Mouse (Mus musculus) liver, adult 2 months (tissue): Measurements from ENCODE around the gene Pnmal1. TPM values are rescaled to one million over a fixed set of nuclear protein-coding genes. Genes with fewer than 3 reads are reported as not detected.

Source experiments
- DNase-seq: peaks from one replicate; pipeline ENCODE4 v3.0.0-alpha.2; 2011; ENCODE audit warnings: low read depth, low spot score; ENCODE audit errors: extremely low read depth
- H3K27ac ChIP-seq: fragments of 200-500 bp; replicated peaks from 2 replicates; pipeline ENCODE4 v1.5.1; 2012; ENCODE audit warnings: low read depth, mild to moderate bottlenecking, control low read depth, inconsistent platforms, low read length; ENCODE audit not compliant: insufficient read depth
- H3K27me3 ChIP-seq: fragments of 200-500 bp; 2 replicates; pipeline ENCODE4 v1.6.1; 2012; ENCODE audit warnings: mild to moderate bottlenecking, moderate library complexity, low read length, inconsistent platforms; ENCODE audit not compliant: control insufficient read depth, insufficient read depth
- H3K36me3 ChIP-seq: fragments of 200-500 bp; 2 replicates; pipeline ENCODE4 v1.6.1; 2012; ENCODE audit warnings: low read length, inconsistent platforms; ENCODE audit not compliant: control insufficient read depth, insufficient read depth
- H3K4me1 ChIP-seq: fragments of 200-500 bp; 2 replicates; pipeline ENCODE4 v1.6.1; 2011; ENCODE audit warnings: low read length; ENCODE audit not compliant: control insufficient read depth, insufficient read depth
- H3K4me3 ChIP-seq: fragments of 200-500 bp; 2 replicates; pipeline ENCODE4 v1.5.1; 2011; ENCODE audit warnings: low read depth, mild to moderate bottlenecking, control low read depth, low read length, moderate library complexity; ENCODE audit not compliant: insufficient read depth
- H3K79me2 ChIP-seq: fragments of 200-500 bp; 2 replicates; pipeline ENCODE4 v1.6.1; 2012; ENCODE audit warnings: inconsistent platforms, mild to moderate bottlenecking, low read length, moderate library complexity; ENCODE audit not compliant: control insufficient read depth, insufficient read depth
- H3K9ac ChIP-seq: fragments of 200-500 bp; 2 replicates; pipeline ENCODE4 v1.6.1; 2012; ENCODE audit warnings: low read depth, mild to moderate bottlenecking, control low read depth, inconsistent platforms, low read length
- CTCF ChIP-seq: fragments of 200-500 bp; IDR thresholded peaks from 2 replicates; pipeline ENCODE4 v1.5.1; 2011; ENCODE audit warnings: low read depth, low read length, control low read depth
- POLR2A ChIP-seq: fragments of 200-500 bp; IDR thresholded peaks from 2 replicates; pipeline ENCODE4 v1.6.1; 2011; ENCODE audit warnings: low read length, control low read depth; ENCODE audit not compliant: insufficient read depth; ENCODE audit errors: extremely low read depth
- WGBS: fragments of 180-500 bp; shearing (Covaris S2); methylation state at CpG from one replicate; pipeline ENCODE4 v1.1.7; 2018; 5-methylcytosine and 5-hydroxymethylcytosine counted together
- polyA plus RNA-seq: library from polyadenylated mRNA; depleted of rRNA; stranded (reverse); fragments of >200 nt; gene quantifications from 2 replicates; pipeline ENCODE4 v1.2.3, GENCODE M21; 2012
- total RNA-seq: library from RNA; depleted of rRNA; stranded (reverse); fragments of >200 nt; gene quantifications from 2 replicates; pipeline ENCODE4 v1.2.3, GENCODE M21; 2014

The Pnmal1 gene
- total and polyA plus RNA-seq, 2 experiments, result not detected

DNA sequence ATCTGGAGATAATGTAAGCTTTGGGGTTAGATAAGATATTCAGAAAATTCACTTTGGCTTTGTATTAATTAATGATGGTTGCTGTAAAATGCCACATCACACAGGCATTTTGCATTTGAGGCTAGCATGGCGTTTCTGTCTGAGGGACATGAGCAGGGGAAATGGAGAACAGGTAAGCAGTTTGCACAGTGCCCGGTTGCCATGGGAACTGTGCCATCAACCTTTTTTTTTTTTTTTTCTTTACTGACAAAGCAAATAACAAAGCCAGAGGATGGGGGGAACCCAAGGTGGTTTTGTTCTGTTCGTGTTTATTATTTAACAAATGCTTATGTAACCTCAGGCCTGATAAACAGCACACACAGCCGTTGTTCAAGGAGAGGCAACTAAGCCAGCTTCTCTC lies 16.6 kb upstream of the Pnmal1 start:
- Histone ChIP-seq H3K9ac (no peak overlapping the region), H3K27me3 (peaks cover 18% of the 10 kb centered on the region), H3K4me1 (no peaks in the 10 kb centered on the region), H3K79me2 (no peaks in the 10 kb centered on the region), H3K27ac (no peak overlapping the region), H3K36me3 (no peaks in the 10 kb centered on the region), H3K4me3 (no peak overlapping the region)
- WGBS, result 53% methylated on average over 4 of the region's 4 CpGs
- no peak for DNase-seq
- TF ChIP-seq CTCF (no peak), POLR2A (no peak)

DNA sequence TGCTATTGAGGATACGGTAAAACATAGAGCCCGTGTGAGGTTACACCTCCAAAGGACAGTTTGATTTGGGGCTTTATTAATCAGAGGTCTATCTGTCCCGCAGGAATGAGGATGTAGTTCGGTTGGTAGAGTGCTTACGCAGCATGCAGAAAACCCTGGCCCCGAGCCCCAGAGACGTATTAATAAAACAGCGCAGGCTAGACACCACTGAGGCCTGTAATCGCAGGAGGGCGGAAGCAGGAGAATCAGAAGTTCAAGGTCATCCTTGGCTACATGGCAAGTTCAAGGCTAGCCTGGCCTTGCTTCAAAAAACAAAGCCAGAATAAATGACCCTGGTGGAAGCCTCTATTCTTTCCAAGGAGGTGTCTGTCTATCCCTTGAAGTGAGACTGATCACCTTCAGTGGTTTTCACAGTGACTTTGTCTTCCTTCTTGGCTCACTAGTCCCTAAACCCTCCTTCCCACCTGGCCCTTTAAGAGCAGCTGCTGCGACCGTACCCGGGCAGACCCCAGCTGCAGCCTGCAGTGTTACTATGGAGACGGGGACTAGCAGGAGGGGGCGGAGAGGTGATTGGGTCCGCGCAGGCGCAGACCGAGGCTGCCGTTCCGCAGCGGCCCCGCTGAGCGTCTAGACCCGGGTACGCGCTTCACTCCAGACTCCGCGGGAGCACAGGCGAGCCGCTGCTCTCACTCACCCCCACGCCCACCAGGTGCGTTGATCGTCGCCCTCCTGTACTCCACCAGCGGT lies 15.2 kb upstream of the Pnmal1 start, which contains the start of gene Pnmal2:
Gene Pnmal2 (plus strand): TSS at position 622 of the 747 bp plus-strand sequence.
- TF ChIP-seq CTCF (no peak), POLR2A (no peak)
- Histone ChIP-seq H3K9ac (peak within 1 kb of the TSS; percentile 65), H3K27me3 (peaks cover 18% of the 10 kb centered on the region), H3K4me3 (peak within 1 kb of the TSS; percentile 56; the same call in 1 of the 2 replicates), H3K79me2 (no peaks in the 10 kb centered on the region), H3K36me3 (no peaks in the 10 kb centered on the region), H3K27ac (no peak within 1 kb of the TSS), H3K4me1 (no peaks in the 10 kb centered on the region)
- DNase-seq, result no peak
- WGBS, result 24% methylated on average over 36 of the region's 36 CpGs

GRCm38 (mm10) chr7:16944808-16945315 lies 14.6 kb upstream of the Pnmal1 start:
- H3K4me3 ChIP-seq, result peak overlapping the region; percentile 56; the same call in 1 of the 2 replicates
- no peak for TF ChIP-seq POLR2A
- TF ChIP-seq CTCF, result no peak
- H3K27me3 ChIP-seq, result peaks cover 18% of the 10 kb centered on the region
- H3K36me3 ChIP-seq, result no peaks in the 10 kb centered on the region
- DNase-seq, result no peak
- peak overlapping the region; percentile 65 for H3K9ac ChIP-seq
- H3K79me2 ChIP-seq, result no peaks in the 10 kb centered on the region
- WGBS, result 6% methylated on average over 22 of the region's 22 CpGs
- 0 out of 2 replicates have a peak, but pooled peaks cover under 1% of the 10 kb centered on the region for H3K4me1 ChIP-seq
- no peak overlapping the region for H3K27ac ChIP-seq

- TF ChIP-seq CTCF (no peak), POLR2A (no peak)
- no peak for DNase-seq
- Histone ChIP-seq H3K4me3 (no peak overlapping the region), H3K27me3 (peaks cover 18% of the 10 kb centered on the region), H3K4me1 (peaks cover 3% of the 10 kb centered on the region; the same call in 1 of the 2 replicates), H3K27ac (no peak overlapping the region), H3K9ac (no peak overlapping the region), H3K79me2 (no peaks in the 10 kb centered on the region), H3K36me3 (no peaks in the 10 kb centered on the region)
- 27% methylated on average over 17 of the region's 17 CpGs for WGBS
These were observed 14.1 kb upstream of the Pnmal1 start for GRCm38 (mm10) chr7:16945419-16945818.

DNA sequence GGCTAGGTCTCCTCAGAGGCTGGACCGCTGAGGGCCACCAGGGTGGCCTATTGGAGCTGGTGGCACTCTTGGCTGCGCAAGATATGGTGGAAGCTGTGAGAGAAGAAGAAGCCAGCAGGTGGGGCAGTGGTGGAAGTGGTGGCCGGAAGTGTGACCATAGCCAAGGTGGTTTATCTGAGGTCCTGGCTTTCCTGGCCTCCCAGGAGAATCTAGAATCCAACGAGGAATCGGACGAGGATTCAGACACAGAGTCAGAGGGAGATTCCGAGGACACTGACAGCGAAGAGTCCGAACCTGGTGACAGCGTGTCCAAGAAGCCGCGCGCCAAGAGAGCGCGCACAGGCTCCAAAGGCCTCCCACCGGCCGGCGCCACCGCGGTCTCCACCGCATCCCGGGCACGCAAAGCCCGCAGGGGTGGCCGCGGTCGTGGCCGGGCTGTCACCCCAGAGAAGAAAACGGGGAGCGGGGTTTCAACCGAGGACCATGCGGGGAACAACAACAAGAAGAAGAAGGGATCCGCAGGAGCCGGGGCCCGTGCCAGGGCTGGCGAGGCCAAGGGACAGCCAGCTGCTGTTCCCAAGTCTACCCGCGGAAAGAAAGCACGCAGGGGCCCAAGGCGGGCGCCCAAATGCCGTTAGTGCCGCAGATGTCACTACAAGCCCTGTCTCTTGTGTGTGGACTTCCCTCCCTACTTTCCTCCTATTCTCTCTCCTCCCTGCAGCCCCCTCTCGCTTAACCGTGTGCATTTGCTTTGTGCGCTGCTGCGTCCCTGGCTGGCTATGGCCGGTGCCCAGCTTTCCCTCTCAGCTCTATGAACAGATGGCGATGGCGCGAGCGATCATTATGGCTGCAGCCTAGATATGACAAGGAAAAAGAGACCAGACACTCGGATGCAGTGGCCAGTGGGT lies 12.8 kb upstream of the Pnmal1 start:
- Histone ChIP-seq H3K36me3 (no peaks in the 10 kb centered on the region), H3K4me3 (no peak overlapping the region), H3K27me3 (peaks cover 18% of the 10 kb centered on the region), H3K9ac (no peak overlapping the region), H3K79me2 (no peaks in the 10 kb centered on the region), H3K27ac (no peak overlapping the region), H3K4me1 (peaks cover 3% of the 10 kb centered on the region; the same call in 1 of the 2 replicates)
- DNase-seq, result no peak
- WGBS, result 8% methylated on average over 53 of the region's 53 CpGs
- TF ChIP-seq CTCF (no peak), POLR2A (no peak)
